Mouse (Mus musculus) intestine, postnatal 0 days (tissue): Measurements from ENCODE around the gene Nrp1. TPM values are rescaled to one million over a fixed set of nuclear protein-coding genes. Genes with fewer than 3 reads are reported as not detected.

ENCODE experiments used
- ATAC-seq: fragments of 200-750 bp; cut with Nextera tagmentation; 2 replicates; pipeline ENCODE4 v1.8.0; 2017; ENCODE audit warnings: mild to moderate bottlenecking, moderate TSS enrichment, moderate library complexity
- H3K27ac ChIP-seq: fragments of 300-500 bp; sonication (generic); 2 replicates; pipeline ENCODE4 v1.5.1; 2014; ENCODE audit warnings: mild to moderate bottlenecking, low read depth, low read length, moderate library complexity
- H3K27me3 ChIP-seq: fragments of 300-500 bp; sonication (generic); replicated peaks from 2 replicates; pipeline ENCODE4 v1.6.1; 2014; ENCODE audit warnings: low read length, mixed read lengths; ENCODE audit not compliant: control insufficient read depth, insufficient read depth
- H3K36me3 ChIP-seq: fragments of 300-500 bp; sonication (generic); 2 replicates; pipeline ENCODE4 v1.6.1; 2014; ENCODE audit warnings: mild to moderate bottlenecking, moderate library complexity; ENCODE audit not compliant: control insufficient read depth, insufficient read depth
- H3K4me1 ChIP-seq: fragments of 300-500 bp; sonication (generic); replicated peaks from 2 replicates; pipeline ENCODE4 v1.6.1; 2014; ENCODE audit warnings: antibody characterized with exemption, low read length, mixed read lengths; ENCODE audit not compliant: control insufficient read depth, insufficient read depth
- H3K4me2 ChIP-seq: fragments of 300-500 bp; sonication (generic); replicated peaks from 2 replicates; pipeline ENCODE4 v1.6.1; 2014; ENCODE audit warnings: low read depth, mild to moderate bottlenecking, moderate library complexity
- H3K4me3 ChIP-seq: fragments of 300-500 bp; sonication (generic); 2 replicates; pipeline ENCODE4 v1.5.1; 2014; ENCODE audit warnings: low read depth, low read length
- H3K9ac ChIP-seq: fragments of 300-500 bp; sonication (generic); 2 replicates; pipeline ENCODE4 v1.6.1; 2014; ENCODE audit warnings: mild to moderate bottlenecking, low read depth, low read length
- H3K9me3 ChIP-seq: fragments of 300-500 bp; sonication (generic); 2 replicates; pipeline ENCODE4 v1.6.1; 2016; ENCODE audit warnings: mixed run types; ENCODE audit not compliant: control insufficient read depth
- CTCF ChIP-seq: sonication (generic); IDR thresholded peaks from 2 replicates; pipeline ENCODE4 v1.5.1; 2016; ENCODE audit warnings: low read depth, mild to moderate bottlenecking, control low read depth, antibody characterized with exemption, moderate library complexity
- WGBS: fragments of 180-500 bp; shearing (Covaris S2); extraction: QIAGEN DNeasy Blood & Tissue Kit; methylation state at CpG from one replicate; pipeline ENCODE4 v1.1.7; 2014; 5-methylcytosine and 5-hydroxymethylcytosine counted together
- polyA plus RNA-seq: library from polyadenylated mRNA; unstranded; fragments of >200 nt; fragmentation: Nextera tagmentation; extraction: Ambion mirVana; gene quantifications from 2 replicates; pipeline ENCODE4 v1.2.1, GENCODE M21; 2015

Nrp1 gene
- polyA plus RNA-seq, 1 experiment from 2014 or later = 15.7 TPM

GRCm38 (mm10) chr8:128491126-128492067 lies 133.0 kb downstream of the Nrp1 start:
- H3K4me2 ChIP-seq = no peak overlapping the region
- H3K4me1 ChIP-seq = peaks cover 4% of the 10 kb centered on the region; the same call in 1 of the 2 replicates
- no peak overlapping the region for H3K9ac ChIP-seq
- H3K4me3 ChIP-seq = no peak overlapping the region
- H3K36me3 ChIP-seq = peaks cover 11% of the 10 kb centered on the region; the same call in 1 of the 2 replicates
- H3K9me3 ChIP-seq = no peaks in the 10 kb centered on the region
- peak; percentile 69 for ATAC-seq
- no peak overlapping the region for H3K27ac ChIP-seq
- peak; percentile 92 for TF ChIP-seq CTCF
- H3K27me3 ChIP-seq = no peaks in the 10 kb centered on the region
- WGBS = 42% methylated on average over 5 of the region's 5 CpGs

GRCm38 (mm10) chr8:128493801-128494200 lies 135.4 kb downstream of the Nrp1 start:
- Histone ChIP-seq H3K27me3 (no peaks in the 10 kb centered on the region), H3K9ac (no peak overlapping the region), H3K4me3 (no peak overlapping the region), H3K36me3 (peaks cover 11% of the 10 kb centered on the region; the same call in 1 of the 2 replicates), H3K4me2 (no peak overlapping the region), H3K4me1 (no peaks in the 10 kb centered on the region), H3K9me3 (no peaks in the 10 kb centered on the region), H3K27ac (no peak overlapping the region)
- no peak for ATAC-seq
- WGBS = over 99% methylated on average over 3 of the region's 3 CpGs
- no peak for TF ChIP-seq CTCF

GRCm38 (mm10) chr8:128498836-128499235 lies 140.4 kb downstream of the Nrp1 start:
- no peak for ATAC-seq
- Histone ChIP-seq H3K27ac (no peak overlapping the region), H3K4me3 (no peak overlapping the region), H3K4me2 (no peak overlapping the region), H3K4me1 (no peaks in the 10 kb centered on the region), H3K27me3 (no peaks in the 10 kb centered on the region), H3K9me3 (no peaks in the 10 kb centered on the region), H3K9ac (no peak overlapping the region), H3K36me3 (peaks cover 3% of the 10 kb centered on the region; the same call in 1 of the 2 replicates)
- TF ChIP-seq CTCF = no peak
- 91% methylated on average over 4 of the region's 4 CpGs for WGBS

- no peak overlapping the region for H3K27ac ChIP-seq
- no peaks in the 10 kb centered on the region for H3K36me3 ChIP-seq
- H3K27me3 ChIP-seq = no peaks in the 10 kb centered on the region
- no peak for ATAC-seq
- no peak for TF ChIP-seq CTCF
- WGBS = 80% methylated on average over 5 of the region's 5 CpGs
- H3K9me3 ChIP-seq = no peaks in the 10 kb centered on the region
- H3K4me1 ChIP-seq = no peaks in the 10 kb centered on the region
- no peak overlapping the region for H3K4me2 ChIP-seq
- no peak overlapping the region for H3K9ac ChIP-seq
- H3K4me3 ChIP-seq = no peak overlapping the region
These were observed 145.9 kb downstream of the Nrp1 start for GRCm38 (mm10) chr8:128504136-128504829.

GRCm38 (mm10) chr8:128505866-128506265 lies 147.5 kb downstream of the Nrp1 start:
- H3K27ac ChIP-seq = no peak overlapping the region
- H3K36me3 ChIP-seq = no peaks in the 10 kb centered on the region
- H3K4me2 ChIP-seq = no peak overlapping the region
- no peaks in the 10 kb centered on the region for H3K4me1 ChIP-seq
- H3K9ac ChIP-seq = no peak overlapping the region
- H3K27me3 ChIP-seq = no peaks in the 10 kb centered on the region
- TF ChIP-seq CTCF = no peak
- ATAC-seq = no peak
- no peak overlapping the region for H3K4me3 ChIP-seq
- H3K9me3 ChIP-seq = no peaks in the 10 kb centered on the region

GRCm38 (mm10) chr8:128508723-128509122 lies 150.3 kb downstream of the Nrp1 start:
- Histone ChIP-seq H3K9ac (no peak overlapping the region), H3K4me1 (no peaks in the 10 kb centered on the region), H3K27ac (no peak overlapping the region), H3K4me3 (no peak overlapping the region), H3K36me3 (no peaks in the 10 kb centered on the region), H3K27me3 (no peaks in the 10 kb centered on the region), H3K9me3 (no peaks in the 10 kb centered on the region), H3K4me2 (no peak overlapping the region)
- no peak for TF ChIP-seq CTCF
- ATAC-seq = no peak
